Mouse (Mus musculus): ENCODE measurements around the gene Cep112. TPM values are rescaled to one million over a fixed set of nuclear protein-coding genes. Genes with fewer than 3 reads are reported as not detected.
A peak's percentile ranks its signal among the peaks of the same experiment; 100 is the strongest.

Gene Cep112
- polyA plus RNA-seq, 1 experiment from 2014 or later = 11.0 TPM

GRCm38 (mm10) chr11:108553881-108554280 is 128.9 kb downstream of the Cep112 start:
- DNase-seq (ENCODE audit: low spot score) = no peak
- H3K27ac ChIP-seq (replicated peaks) = no peak overlapping the region
- no peaks in the 10 kb centered on the region for H3K9me3 ChIP-seq
- peaks cover 13% of the 10 kb centered on the region for H3K4me1 ChIP-seq
- no peaks in the 10 kb centered on the region for H3K36me3 ChIP-seq (replicated peaks)
- H3K4me3 ChIP-seq = no peak overlapping the region
- 82% methylated on average over 1 of the region's 1 CpGs for WGBS
- no peaks in the 10 kb centered on the region for H3K27me3 ChIP-seq (replicated peaks; ENCODE audit: low read depth, poor library complexity, severe bottlenecking)

DNA sequence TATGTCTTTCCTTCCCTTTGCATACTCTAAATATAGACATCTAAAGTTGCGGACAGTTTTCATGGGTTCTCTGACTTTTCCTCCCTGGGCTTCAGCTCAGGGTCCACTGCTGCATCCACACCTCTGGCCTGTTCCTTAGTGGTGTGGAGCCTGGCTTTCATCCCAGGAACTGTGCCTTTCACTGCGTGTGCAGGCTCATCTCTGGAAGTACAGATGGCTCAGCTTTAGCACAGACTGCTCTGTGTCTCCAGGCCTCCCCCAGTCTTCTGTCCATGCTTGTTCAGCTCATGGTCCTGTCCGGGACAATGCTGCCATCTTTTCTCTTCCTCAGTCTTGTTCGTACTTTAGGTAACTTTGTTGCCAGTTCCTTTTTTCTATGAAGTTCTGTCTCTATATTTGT is 133.6 kb downstream of the Cep112 start:
- H3K4me3 ChIP-seq = no peak overlapping the region
- H3K27me3 ChIP-seq (replicated peaks; ENCODE audit: low read depth, poor library complexity, severe bottlenecking) = no peaks in the 10 kb centered on the region
- no peak overlapping the region for H3K27ac ChIP-seq (replicated peaks)
- WGBS = 78% methylated on average over 4 of the region's 4 CpGs
- DNase-seq (ENCODE audit: low spot score) = no peak
- no peaks in the 10 kb centered on the region for H3K9me3 ChIP-seq
- H3K36me3 ChIP-seq (replicated peaks) = no peaks in the 10 kb centered on the region
- H3K4me1 ChIP-seq = peaks cover under 1% of the 10 kb centered on the region

GRCm38 (mm10) chr11:108559506-108559905 is 134.5 kb downstream of the Cep112 start:
- Histone ChIP-seq H3K27ac (replicated peaks) (no peak overlapping the region), H3K4me3 (no peak overlapping the region), H3K4me1 (no peaks in the 10 kb centered on the region), H3K9me3 (no peaks in the 10 kb centered on the region), H3K27me3 (replicated peaks; ENCODE audit: low read depth, poor library complexity, severe bottlenecking) (no peaks in the 10 kb centered on the region), H3K36me3 (replicated peaks) (no peaks in the 10 kb centered on the region)
- DNase-seq (ENCODE audit: low spot score) = no peak

DNA sequence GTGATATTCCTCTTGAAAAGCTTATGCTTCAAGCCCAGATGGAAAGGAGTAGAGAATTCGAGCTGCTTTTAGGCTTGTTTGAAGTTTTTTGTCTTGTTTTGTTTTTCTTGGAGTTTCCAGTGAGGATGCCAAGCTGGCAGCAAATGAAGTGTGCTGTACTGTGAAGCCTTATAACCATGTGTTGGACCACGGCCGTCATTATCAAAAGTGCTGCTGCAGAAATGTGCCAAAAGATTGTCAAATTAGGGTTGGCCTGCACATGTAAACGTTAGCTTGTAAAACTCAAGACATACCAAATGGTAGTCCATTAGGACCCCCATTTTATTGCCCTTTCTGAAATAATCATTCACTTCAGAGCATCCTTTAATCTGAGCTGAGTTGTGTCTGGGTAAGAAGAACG is 137.1 kb downstream of the Cep112 start:
- WGBS = 83% methylated on average over 5 of the region's 5 CpGs
- no peaks in the 10 kb centered on the region for H3K27me3 ChIP-seq (replicated peaks; ENCODE audit: low read depth, poor library complexity, severe bottlenecking)
- no peak overlapping the region for H3K4me3 ChIP-seq
- no peaks in the 10 kb centered on the region for H3K36me3 ChIP-seq (replicated peaks)
- no peaks in the 10 kb centered on the region for H3K9me3 ChIP-seq
- no peaks in the 10 kb centered on the region for H3K4me1 ChIP-seq
- H3K27ac ChIP-seq (replicated peaks) = no peak overlapping the region
- no peak for DNase-seq (ENCODE audit: low spot score)

DNA sequence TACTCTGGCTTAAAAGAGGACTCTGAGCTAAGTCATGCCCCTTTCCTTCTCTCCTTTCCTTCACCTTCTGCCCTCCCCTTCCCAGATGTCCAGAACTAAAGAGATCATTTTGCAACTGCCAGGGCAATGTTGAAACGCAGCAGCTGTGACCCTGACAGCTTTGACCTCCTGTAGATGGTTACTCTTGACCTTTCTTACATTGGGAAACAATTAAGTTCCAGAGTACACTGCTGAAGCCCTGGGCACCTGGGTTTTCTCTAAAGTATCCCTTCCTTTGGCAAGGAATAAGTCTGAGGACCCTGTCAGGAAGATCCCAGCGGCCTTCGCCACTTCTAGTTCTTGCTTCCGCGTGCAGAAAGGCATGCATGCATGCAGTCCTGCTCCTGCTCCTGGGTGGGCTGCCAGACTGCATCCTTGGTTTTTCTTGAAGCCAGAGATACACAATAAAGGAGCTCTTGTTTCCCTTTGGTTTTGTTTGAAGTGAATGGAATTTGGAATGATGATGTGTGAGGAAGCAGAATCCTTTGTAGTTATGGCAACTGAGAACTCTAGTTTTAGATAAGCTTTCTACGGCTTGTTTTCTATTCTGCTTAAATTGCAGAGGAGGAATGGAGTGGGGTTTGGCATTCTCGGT is 161.7 kb downstream of the Cep112 start:
- peak overlapping the region; percentile 49 for H3K27ac ChIP-seq (replicated peaks)
- DNase-seq (ENCODE audit: low spot score) = peak; percentile 71

DNA sequence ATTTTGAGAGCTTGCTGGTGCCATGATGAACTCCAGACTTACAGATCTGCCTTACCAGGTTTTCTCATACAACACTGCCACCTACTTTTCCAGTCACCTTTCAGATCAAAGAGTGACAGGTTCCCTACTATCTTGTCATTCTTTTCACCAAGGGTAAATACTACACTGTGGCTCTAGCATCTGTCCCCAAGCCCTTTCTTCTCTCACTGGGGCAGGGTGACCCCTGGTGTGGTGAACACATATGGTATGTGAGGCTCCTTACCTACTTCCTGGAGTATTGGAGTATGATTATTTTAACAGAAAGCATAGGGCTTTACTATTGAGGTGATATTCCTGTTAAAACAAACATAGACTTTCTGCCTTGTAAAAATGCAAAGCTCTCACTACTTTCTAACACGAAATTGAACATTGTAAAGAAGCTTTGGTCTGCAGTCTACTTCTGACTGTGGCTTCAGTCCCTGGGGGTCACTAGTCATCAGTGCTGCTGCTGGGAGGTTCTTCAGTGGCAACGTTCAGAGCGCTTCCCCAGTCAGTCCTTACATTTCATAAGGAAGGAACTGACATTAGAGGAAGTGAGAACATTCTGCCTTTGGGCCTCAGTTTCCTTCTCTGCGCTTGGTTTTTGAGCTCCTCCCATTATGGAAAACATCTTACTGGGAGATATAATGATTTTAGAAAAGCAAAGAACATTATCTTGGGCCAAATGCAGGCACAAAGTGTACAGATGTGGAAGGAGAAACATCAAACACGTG is 168.4 kb downstream of the Cep112 start:
- DNase-seq (ENCODE audit: low spot score) = no peak
- Histone ChIP-seq H3K36me3 (replicated peaks) (no peaks in the 10 kb centered on the region), H3K27ac (replicated peaks) (no peak overlapping the region), H3K4me1 (peaks cover 4% of the 10 kb centered on the region; the same call in 1 of the 2 replicates), H3K27me3 (replicated peaks; ENCODE audit: low read depth, poor library complexity, severe bottlenecking) (no peaks in the 10 kb centered on the region), H3K9me3 (no peaks in the 10 kb centered on the region), H3K4me3 (no peak overlapping the region)
- 64% methylated on average over 5 of the region's 5 CpGs for whole genome bisulfite sequencing

More for the DNA sequence above, 161.7 kb downstream of the Cep112 start:
- Histone ChIP-seq H3K27me3 (replicated peaks; ENCODE audit: low read depth, poor library complexity, severe bottlenecking) (no peaks in the 10 kb centered on the region), H3K4me1 (peaks cover 28% of the 10 kb centered on the region), H3K4me3 (no peak overlapping the region), H3K9me3 (no peaks in the 10 kb centered on the region), H3K36me3 (replicated peaks) (no peaks in the 10 kb centered on the region)
- 33% methylated on average over 7 of the region's 7 CpGs for WGBS

DNA sequence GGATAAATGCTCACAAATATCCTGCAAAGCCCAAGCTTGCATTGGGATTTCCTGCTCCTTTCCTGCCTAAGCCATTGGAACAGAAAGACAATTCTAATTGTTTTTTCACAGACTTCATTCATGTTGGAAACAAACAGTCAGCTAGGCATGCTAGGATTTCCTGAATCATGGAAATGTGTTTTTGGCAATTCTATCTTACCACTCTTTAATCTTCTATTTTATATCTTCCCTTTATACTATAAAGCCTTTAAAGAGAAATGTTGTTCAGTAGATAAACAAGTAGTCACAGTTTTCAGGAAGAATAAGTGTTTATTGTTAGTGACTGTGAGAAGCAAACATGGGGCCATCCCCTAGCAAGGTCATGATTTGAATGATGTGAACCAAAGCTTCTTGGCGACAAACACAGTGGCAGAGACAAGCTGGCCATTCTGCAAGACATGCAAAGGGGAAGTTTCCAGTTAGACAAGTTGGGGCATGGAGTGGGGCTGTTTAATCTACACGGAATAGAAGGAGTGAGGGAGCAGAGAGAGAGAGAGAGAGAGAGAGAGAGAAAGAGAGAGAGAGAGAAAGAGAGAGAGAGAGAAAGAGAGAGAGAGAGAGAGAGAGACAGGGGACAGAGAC is 169.1 kb downstream of the Cep112 start:
- no peaks in the 10 kb centered on the region for H3K36me3 ChIP-seq (replicated peaks)
- no peak for DNase-seq (ENCODE audit: low spot score)
- no peak overlapping the region for H3K27ac ChIP-seq (replicated peaks)
- H3K9me3 ChIP-seq = no peaks in the 10 kb centered on the region
- H3K27me3 ChIP-seq (replicated peaks; ENCODE audit: low read depth, poor library complexity, severe bottlenecking) = no peaks in the 10 kb centered on the region
- 59% methylated on average over 2 of the region's 2 CpGs for WGBS
- H3K4me1 ChIP-seq = peaks cover 4% of the 10 kb centered on the region; the same call in 1 of the 2 replicates
- H3K4me3 ChIP-seq = no peak overlapping the region

DNA sequence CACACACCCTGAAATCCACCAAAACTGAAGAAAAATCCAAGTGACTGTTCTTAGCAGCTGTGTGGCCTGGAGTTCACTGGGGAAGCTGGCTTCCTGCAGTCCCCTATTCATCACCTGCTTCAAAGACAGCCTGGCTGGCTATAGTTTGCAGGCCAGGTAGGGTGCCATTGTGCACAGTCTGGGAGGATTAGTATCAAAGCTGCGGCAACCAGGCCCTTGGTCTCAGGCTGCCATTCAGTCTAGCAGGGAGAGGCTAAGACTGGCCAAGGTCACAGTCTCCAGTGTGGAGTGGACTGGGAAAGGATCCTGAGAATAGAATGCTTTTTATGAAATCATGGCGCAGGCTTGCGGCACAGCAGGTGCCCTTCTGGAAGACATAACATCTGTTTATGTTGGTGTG is 180.3 kb downstream of the Cep112 start:
- H3K27ac ChIP-seq (replicated peaks) = no peak overlapping the region
- no peaks in the 10 kb centered on the region for H3K36me3 ChIP-seq (replicated peaks)
- H3K4me3 ChIP-seq = no peak overlapping the region
- no peaks in the 10 kb centered on the region for H3K9me3 ChIP-seq
- WGBS = 59% methylated on average over 3 of the region's 3 CpGs
- no peaks in the 10 kb centered on the region for H3K4me1 ChIP-seq
- peak; percentile 18 for DNase-seq (ENCODE audit: low spot score)
- no peaks in the 10 kb centered on the region for H3K27me3 ChIP-seq (replicated peaks; ENCODE audit: low read depth, poor library complexity, severe bottlenecking)

DNA sequence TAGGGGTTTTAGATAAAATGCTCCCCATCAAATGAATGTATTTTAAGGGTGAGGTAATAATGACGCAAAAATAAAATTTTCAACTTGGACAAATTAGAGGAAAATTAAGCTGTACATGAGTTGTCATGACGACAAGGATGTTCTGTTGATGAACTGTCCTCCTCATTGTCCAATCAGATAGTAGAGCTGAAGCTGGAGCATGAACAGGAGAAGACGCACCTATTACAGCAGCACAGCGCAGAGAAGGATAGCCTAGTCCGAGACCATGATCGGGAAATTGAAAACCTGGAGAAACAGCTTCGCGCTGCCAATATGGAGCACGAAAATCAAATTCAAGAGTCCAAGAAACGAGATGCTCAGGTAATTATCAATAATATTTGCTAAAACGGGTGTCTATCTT is 181.0 kb downstream of the Cep112 start:
- 92% methylated on average over 11 of the region's 11 CpGs for WGBS
- Histone ChIP-seq H3K4me1 (no peaks in the 10 kb centered on the region), H3K27ac (replicated peaks) (no peak overlapping the region), H3K27me3 (replicated peaks; ENCODE audit: low read depth, poor library complexity, severe bottlenecking) (no peaks in the 10 kb centered on the region), H3K4me3 (no peak overlapping the region), H3K9me3 (no peaks in the 10 kb centered on the region), H3K36me3 (replicated peaks) (no peaks in the 10 kb centered on the region)
- no peak for DNase-seq (ENCODE audit: low spot score)

DNA sequence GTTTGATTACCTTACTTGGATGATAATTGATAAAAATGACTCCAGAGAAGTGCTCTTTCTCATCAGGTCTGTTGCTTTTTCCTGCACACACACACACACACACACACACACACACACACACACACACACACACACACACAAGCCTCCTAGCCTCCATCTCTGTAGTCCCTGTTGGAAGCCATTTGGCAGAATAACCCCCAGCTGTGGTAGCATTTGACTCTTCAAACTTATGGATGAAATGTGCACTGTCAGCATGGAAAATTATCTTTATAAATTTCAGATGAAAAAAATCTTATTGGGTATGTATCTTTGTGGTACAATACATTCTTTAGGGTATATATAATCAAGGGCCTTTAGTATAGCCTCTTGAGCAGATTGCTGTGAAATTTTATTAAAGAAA is 181.8 kb downstream of the Cep112 start:
- Histone ChIP-seq H3K4me3 (no peak overlapping the region), H3K9me3 (no peaks in the 10 kb centered on the region), H3K36me3 (replicated peaks) (no peaks in the 10 kb centered on the region), H3K27me3 (replicated peaks; ENCODE audit: low read depth, poor library complexity, severe bottlenecking) (no peaks in the 10 kb centered on the region), H3K27ac (replicated peaks) (no peak overlapping the region), H3K4me1 (no peaks in the 10 kb centered on the region)
- no peak for DNase-seq (ENCODE audit: low spot score)

DNA sequence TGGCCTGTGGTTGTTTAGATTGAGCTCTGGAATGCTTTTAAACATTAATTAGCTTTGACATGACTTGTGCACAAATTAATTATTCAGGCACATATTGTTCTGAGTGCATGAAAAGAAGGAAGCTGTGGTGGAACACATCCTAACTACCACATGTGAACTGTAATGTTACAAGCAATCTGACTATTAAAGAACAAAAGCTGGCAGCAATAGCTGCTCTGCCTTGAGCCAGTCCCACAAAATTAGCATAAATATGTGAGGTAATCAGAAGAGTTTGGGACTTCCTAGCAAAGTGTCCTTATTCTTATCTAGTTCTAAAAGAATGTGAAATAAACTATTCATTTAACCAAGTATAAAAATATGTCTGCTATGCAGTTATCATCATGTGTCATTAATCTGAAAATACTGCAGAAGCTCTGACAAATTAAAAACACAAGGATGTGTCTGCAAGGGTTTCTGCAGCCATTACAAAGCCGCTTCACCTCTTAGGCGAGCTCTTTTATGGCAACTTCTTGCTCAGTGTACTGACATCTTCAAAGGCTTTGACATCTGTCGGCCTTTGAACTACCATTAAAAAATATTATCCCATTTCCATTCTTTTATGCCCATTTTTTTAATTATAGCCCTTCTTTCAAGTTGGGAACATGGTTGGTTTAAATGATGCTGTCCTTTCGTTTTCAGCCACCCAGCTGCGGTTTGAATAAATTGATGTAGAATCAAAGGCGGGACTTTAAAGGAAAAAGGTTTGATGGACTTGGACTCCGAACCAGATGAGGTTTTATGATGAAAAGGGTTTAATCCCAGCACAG is 195.8 kb downstream of the Cep112 start:
- H3K4me1 ChIP-seq = peaks cover 11% of the 10 kb centered on the region
- WGBS = 69% methylated on average over 7 of the region's 7 CpGs
- H3K27me3 ChIP-seq (replicated peaks; ENCODE audit: low read depth, poor library complexity, severe bottlenecking) = no peaks in the 10 kb centered on the region
- H3K36me3 ChIP-seq (replicated peaks) = no peaks in the 10 kb centered on the region
- H3K9me3 ChIP-seq = 0 out of 2 replicates have a peak, but pooled peaks cover under 1% of the 10 kb centered on the region
- H3K4me3 ChIP-seq = no peak overlapping the region
- no peak overlapping the region; the same call in 1 of the 2 replicates for H3K27ac ChIP-seq (replicated peaks)
- DNase-seq (ENCODE audit: low spot score) = no peak

GRCm38 (mm10) chr11:108621434-108621901 is 196.5 kb downstream of the Cep112 start:
- 81% methylated on average over 9 of the region's 9 CpGs for WGBS
- H3K27me3 ChIP-seq (replicated peaks; ENCODE audit: low read depth, poor library complexity, severe bottlenecking) = no peaks in the 10 kb centered on the region
- H3K36me3 ChIP-seq (replicated peaks) = no peaks in the 10 kb centered on the region
- H3K4me1 ChIP-seq = peaks cover 11% of the 10 kb centered on the region
- no peak for DNase-seq (ENCODE audit: low spot score)
- H3K9me3 ChIP-seq = 0 out of 2 replicates have a peak, but pooled peaks cover 7% of the 10 kb centered on the region
- no peak overlapping the region for H3K4me3 ChIP-seq
- H3K27ac ChIP-seq (replicated peaks) = no peak overlapping the region

Measured in embryonic facial prominence, embryonic 10.5 days (tissue).